Mouse (Mus musculus) C2C12 (cell line): ENCODE measurements at regions not wholly inside any gene's neighbourhood (a gene's known extent, or its start where the extent isn't known, plus 50 kb on each side); places are given as distances from the start of the nearest gene placed in this dataset.

Source experiments
- H3K27me3 ChIP-seq: one replicate; pipeline ENCODE4 v1.6.1; 2011; ENCODE audit not compliant: control insufficient read depth, insufficient read depth, insufficient read length
- H3K36me3 ChIP-seq: one replicate; pipeline ENCODE4 v1.6.1; 2011; ENCODE audit not compliant: control insufficient read depth, insufficient read depth
- H3K4me3 ChIP-seq: one replicate; pipeline ENCODE4 v1.5.1; 2011; ENCODE audit warnings: mild to moderate bottlenecking, control low read depth; ENCODE audit not compliant: poor library complexity, insufficient read depth, severe bottlenecking
- H3K79me2 ChIP-seq: one replicate; pipeline ENCODE4 v1.6.1; 2011; ENCODE audit not compliant: control insufficient read depth, insufficient read depth
- H3K79me3 ChIP-seq: one replicate; pipeline ENCODE4 v1.6.1; 2011; ENCODE audit warnings: low read depth, control low read depth
- H3ac ChIP-seq: one replicate; pipeline ENCODE3; 2011; ENCODE audit warnings: low read depth; ENCODE audit not compliant: control insufficient read depth, insufficient read length
- CEBPB ChIP-seq: IDR thresholded peaks from one replicate; pipeline ENCODE4 v1.6.1; 2011; ENCODE audit warnings: low read depth, mild to moderate bottlenecking, control low read depth, moderate library complexity
- CTCF ChIP-seq: IDR thresholded peaks from one replicate; pipeline ENCODE4 v1.5.1; 2011; ENCODE audit not compliant: control insufficient read depth, insufficient read depth, insufficient read length
- FOSL1 ChIP-seq: IDR thresholded peaks from one replicate; pipeline ENCODE4 v1.8.0; 2011; ENCODE audit warnings: mild to moderate bottlenecking, low read length; ENCODE audit not compliant: poor library complexity, insufficient read depth, severe bottlenecking
- MAX ChIP-seq: IDR thresholded peaks from one replicate; pipeline ENCODE4 v1.6.1; 2011; ENCODE audit warnings: mild to moderate bottlenecking, control low read depth
- MYOD1 ChIP-seq: IDR thresholded peaks from one replicate; pipeline ENCODE4 v1.6.1; 2011; ENCODE audit warnings: low read depth; ENCODE audit not compliant: control insufficient read depth, insufficient read length
- MYOG ChIP-seq: IDR thresholded peaks from one replicate; pipeline ENCODE4 v1.6.1; 2011; ENCODE audit not compliant: control insufficient read depth, insufficient read length; ENCODE audit errors: extremely low read depth
- USF1 ChIP-seq: IDR thresholded peaks from one replicate; pipeline ENCODE4 v1.6.1; 2011; ENCODE audit warnings: low read depth, mild to moderate bottlenecking, control low read depth, moderate library complexity

GRCm38 (mm10) chr3:137775076-137775849 is 89.0 kb upstream of the H2afz start:
- peak; percentile 60 for TF ChIP-seq USF1
- no peak for TF ChIP-seq FOSL1
- no peak for TF ChIP-seq MYOD1
- no peak for TF ChIP-seq CTCF
- H3K27me3 ChIP-seq, result peaks cover 8% of the 10 kb centered on the region

GRCm38 (mm10) chr3:137778113-137778512 is 86.2 kb upstream of the H2afz start:
- no peaks in the 10 kb centered on the region for H3K36me3 ChIP-seq
- H3K79me3 ChIP-seq, result no peaks in the 10 kb centered on the region
- no peak overlapping the region for H3K4me3 ChIP-seq
- TF ChIP-seq MAX (no peak), MYOD1 (no peak), FOSL1 (no peak), CTCF (no peak), USF1 (no peak), CEBPB (no peak), MYOG (no peak)
- H3K79me2 ChIP-seq, result no peaks in the 10 kb centered on the region
- no peak overlapping the region for H3ac ChIP-seq
- peaks cover 9% of the 10 kb centered on the region for H3K27me3 ChIP-seq

More at GRCm38 (mm10) chr3:137775076-137775849, 89.0 kb upstream of the H2afz start:
- Histone ChIP-seq H3ac (no peak overlapping the region), H3K79me2 (no peaks in the 10 kb centered on the region), H3K36me3 (no peaks in the 10 kb centered on the region), H3K79me3 (no peaks in the 10 kb centered on the region), H3K4me3 (no peak overlapping the region)

GRCm38 (mm10) chr3:137780029-137780428 is 84.3 kb upstream of the H2afz start:
- H3ac ChIP-seq, result no peak overlapping the region

GRCm38 (mm10) chr3:137782836-137783235 is 81.5 kb upstream of the H2afz start:
- TF ChIP-seq FOSL1 (no peak), MYOG (no peak), CEBPB (no peak), MAX (no peak), USF1 (no peak), CTCF (no peak), MYOD1 (no peak)
- H3K79me3 ChIP-seq, result no peaks in the 10 kb centered on the region
- no peaks in the 10 kb centered on the region for H3K79me2 ChIP-seq
- H3K4me3 ChIP-seq, result no peak overlapping the region
- H3K36me3 ChIP-seq, result no peaks in the 10 kb centered on the region
- H3K27me3 ChIP-seq, result peaks cover 9% of the 10 kb centered on the region
- H3ac ChIP-seq, result no peak overlapping the region

More at GRCm38 (mm10) chr3:137780029-137780428, 84.3 kb upstream of the H2afz start:
- Histone ChIP-seq H3K36me3 (no peaks in the 10 kb centered on the region), H3K4me3 (no peak overlapping the region), H3K79me3 (no peaks in the 10 kb centered on the region), H3K27me3 (peaks cover 9% of the 10 kb centered on the region), H3K79me2 (no peaks in the 10 kb centered on the region)
- TF ChIP-seq CEBPB (no peak), FOSL1 (no peak), CTCF (no peak), MAX (no peak), MYOD1 (no peak), USF1 (no peak), MYOG (no peak)

- TF ChIP-seq FOSL1 (no peak), USF1 (no peak), MYOD1 (no peak), CTCF (no peak), MAX (no peak), CEBPB (no peak)
- no peaks in the 10 kb centered on the region for H3K79me2 ChIP-seq
- H3K4me3 ChIP-seq, result no peak overlapping the region
- H3K79me3 ChIP-seq, result no peaks in the 10 kb centered on the region
- H3K27me3 ChIP-seq, result peaks cover 8% of the 10 kb centered on the region
- no peaks in the 10 kb centered on the region for H3K36me3 ChIP-seq
- H3ac ChIP-seq, result no peak overlapping the region
Measured at GRCm38 (mm10) chr3:137783937-137784911, 80.1 kb upstream of the H2afz start.
